Mouse (Mus musculus): ENCODE results near the gene Adck1. TPM values are rescaled to one million over a fixed set of nuclear protein-coding genes. Genes with fewer than 3 reads are reported as not detected.

The Adck1 gene
- polyA plus RNA-seq, 1 experiment from 2014 or later = 10.5 TPM

- H3K4me1 ChIP-seq (replicated peaks; ENCODE audit: control insufficient read depth, insufficient read depth) = no peaks in the 10 kb centered on the region
- peak; percentile 36; the same call in 1 of the 2 replicates for ATAC-seq (ENCODE audit: low FRiP score, low TSS enrichment)
- no peak for DNase-seq (ENCODE audit: low spot score)
- TF ChIP-seq EP300 (optimal IDR thresholded peaks at IDR 0.05) = no peak
- no peak overlapping the region for H3K9ac ChIP-seq (ENCODE audit: low read length)
- H3K4me2 ChIP-seq (replicated peaks; ENCODE audit: low read depth) = no peak overlapping the region
- H3K36me3 ChIP-seq (ENCODE audit: control insufficient read depth, insufficient read depth, low read length) = no peaks in the 10 kb centered on the region
- no peak overlapping the region for H3K4me3 ChIP-seq (ENCODE audit: low read depth, low read length)
- H3K27ac ChIP-seq (replicated peaks) = no peak overlapping the region; the same call in 1 of the 2 replicates
- no peaks in the 10 kb centered on the region for H3K27me3 ChIP-seq (ENCODE audit: control insufficient read depth, insufficient read depth, low read length)
- no peaks in the 10 kb centered on the region for H3K9me3 ChIP-seq (ENCODE audit: control insufficient read depth, low read length)
- 96% methylated on average over 4 of the region's 4 CpGs for WGBS
These were observed 47.6 kb downstream of the Adck1 start for GRCm38 (mm10) chr12:88407996-88408322.

DNA sequence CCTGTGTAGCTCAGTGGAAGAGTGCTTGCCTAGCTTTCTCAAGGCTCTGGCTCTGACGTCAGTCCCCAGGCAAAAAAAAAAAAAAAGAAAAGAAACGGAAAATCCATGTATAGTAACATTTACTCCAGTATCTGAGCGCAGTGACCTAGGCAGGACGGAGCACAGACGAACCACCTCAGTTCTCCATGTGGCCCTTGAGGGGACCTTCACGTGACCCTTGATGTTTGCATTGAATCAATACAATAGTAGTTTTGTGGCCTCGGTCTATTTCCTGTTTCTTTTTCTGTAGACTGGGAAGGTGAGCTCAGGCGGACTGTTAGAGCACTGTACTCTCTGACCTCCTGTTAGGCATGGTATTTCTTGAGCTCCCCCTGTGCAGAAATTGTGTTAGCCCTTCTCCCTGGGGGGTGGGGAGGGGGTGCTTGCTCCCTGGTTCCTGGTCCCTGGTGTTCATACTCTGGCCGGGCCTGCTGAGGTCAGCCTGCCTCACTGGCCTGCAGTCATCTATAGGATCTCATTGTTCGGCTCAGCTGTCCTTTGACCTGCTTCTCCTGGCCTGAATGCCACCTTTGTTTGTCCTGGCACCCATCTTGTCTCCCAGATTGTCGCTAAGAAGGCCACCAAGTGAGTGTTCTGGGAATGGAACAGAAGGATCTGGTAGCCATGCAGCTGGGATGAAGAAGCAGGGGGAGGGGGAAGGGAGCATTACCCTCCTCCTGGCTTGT is 48.1 kb downstream of the Adck1 start:
- WGBS = 52% methylated on average over 11 of the region's 11 CpGs

DNA sequence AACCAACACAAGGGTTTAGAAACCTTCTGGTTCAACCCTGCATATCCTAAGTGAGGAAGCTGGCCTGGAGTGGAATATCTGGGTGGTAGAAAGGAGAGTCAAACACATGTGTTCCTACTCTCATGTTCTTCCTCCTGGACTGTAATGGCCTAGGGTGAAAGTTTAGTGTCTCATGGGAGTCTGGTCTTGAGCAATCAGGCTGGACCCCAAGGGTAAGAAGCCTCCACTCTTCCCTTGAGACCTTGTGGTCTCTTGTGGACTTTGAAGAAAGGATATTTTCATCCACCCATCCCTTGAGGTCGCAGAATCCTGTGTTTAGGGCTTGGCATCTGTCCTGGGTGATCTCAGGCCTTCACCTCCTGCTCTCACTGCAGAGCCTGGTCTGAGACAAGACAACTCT is 52.9 kb downstream of the Adck1 start:
- ATAC-seq (ENCODE audit: low FRiP score, low TSS enrichment) (no peak), DNase-seq (ENCODE audit: low spot score) (no peak)
- no peaks in the 10 kb centered on the region for H3K36me3 ChIP-seq (ENCODE audit: control insufficient read depth, insufficient read depth, low read length)
- H3K4me3 ChIP-seq (ENCODE audit: low read depth, low read length) = no peak overlapping the region
- WGBS = 77% methylated on average over 1 of the region's 1 CpGs
- H3K4me2 ChIP-seq (replicated peaks; ENCODE audit: low read depth) = no peak overlapping the region
- H3K27me3 ChIP-seq (ENCODE audit: control insufficient read depth, insufficient read depth, low read length) = no peaks in the 10 kb centered on the region
- no peaks in the 10 kb centered on the region for H3K4me1 ChIP-seq (replicated peaks; ENCODE audit: control insufficient read depth, insufficient read depth)
- no peak for TF ChIP-seq CTCF (IDR thresholded peaks at IDR 0.05; ENCODE audit: low read depth)
- TF ChIP-seq EP300 (optimal IDR thresholded peaks at IDR 0.05) = no peak
- no peak overlapping the region for H3K9ac ChIP-seq (ENCODE audit: low read length)
- H3K27ac ChIP-seq (replicated peaks) = no peak overlapping the region
- no peaks in the 10 kb centered on the region for H3K9me3 ChIP-seq (ENCODE audit: control insufficient read depth, low read length)

More for the DNA sequence above, 48.1 kb downstream of the Adck1 start:
- no peak overlapping the region for H3K27ac ChIP-seq (replicated peaks)
- ATAC-seq (ENCODE audit: low FRiP score, low TSS enrichment) (peak; percentile 81), DNase-seq (ENCODE audit: low spot score) (peak; percentile 24)
- H3K9me3 ChIP-seq (ENCODE audit: control insufficient read depth, low read length) = no peaks in the 10 kb centered on the region
- H3K27me3 ChIP-seq (ENCODE audit: control insufficient read depth, insufficient read depth, low read length) = no peaks in the 10 kb centered on the region
- no peak overlapping the region for H3K4me3 ChIP-seq (ENCODE audit: low read depth, low read length)
- no peaks in the 10 kb centered on the region for H3K4me1 ChIP-seq (replicated peaks; ENCODE audit: control insufficient read depth, insufficient read depth)
- no peaks in the 10 kb centered on the region for H3K36me3 ChIP-seq (ENCODE audit: control insufficient read depth, insufficient read depth, low read length)
- H3K4me2 ChIP-seq (replicated peaks; ENCODE audit: low read depth) = no peak overlapping the region
- TF ChIP-seq EP300 (optimal IDR thresholded peaks at IDR 0.05) = no peak
- no peak for TF ChIP-seq CTCF (IDR thresholded peaks at IDR 0.05; ENCODE audit: low read depth)
- H3K9ac ChIP-seq (ENCODE audit: low read length) = no peak overlapping the region

DNA sequence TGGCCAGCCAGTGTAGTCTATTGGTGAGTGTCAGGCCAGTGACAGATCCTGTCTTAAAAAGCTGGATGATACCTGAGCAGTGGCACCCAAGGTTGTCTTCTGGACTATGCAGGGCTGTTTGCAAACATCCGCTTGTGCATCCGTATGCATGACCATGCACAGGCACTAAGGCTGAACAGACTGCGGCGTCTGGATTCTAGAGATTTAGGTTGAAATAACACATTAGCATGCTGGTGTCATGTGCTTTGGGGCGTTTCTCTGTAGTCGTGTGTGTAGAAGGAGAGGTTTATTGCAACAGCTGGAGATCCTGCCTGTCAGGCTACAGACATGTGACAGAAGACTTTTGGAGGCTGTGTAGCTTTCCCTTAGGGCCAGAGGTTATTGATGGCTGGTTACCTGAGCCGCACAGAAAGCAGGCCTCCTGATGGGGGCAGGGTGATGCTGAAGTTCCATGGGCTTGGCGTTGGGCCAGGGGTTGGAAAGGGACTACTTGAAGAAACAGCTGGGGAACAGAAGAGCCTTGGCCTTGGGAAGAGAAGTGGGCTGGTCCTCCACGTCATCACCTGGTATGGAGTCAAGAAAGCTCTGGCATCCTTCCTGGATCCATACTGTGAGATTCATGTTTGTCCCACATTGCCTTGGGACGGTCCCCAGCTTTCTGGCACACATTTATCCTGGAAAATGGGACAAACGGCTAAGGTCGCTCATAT is 59.7 kb downstream of the Adck1 start:
- Histone ChIP-seq H3K9ac (ENCODE audit: low read length) (no peak overlapping the region), H3K27ac (replicated peaks) (no peak overlapping the region), H3K4me2 (replicated peaks; ENCODE audit: low read depth) (no peak overlapping the region), H3K4me3 (ENCODE audit: low read depth, low read length) (no peak overlapping the region), H3K4me1 (replicated peaks; ENCODE audit: control insufficient read depth, insufficient read depth) (no peaks in the 10 kb centered on the region), H3K27me3 (ENCODE audit: control insufficient read depth, insufficient read depth, low read length) (no peaks in the 10 kb centered on the region), H3K36me3 (ENCODE audit: control insufficient read depth, insufficient read depth, low read length) (no peaks in the 10 kb centered on the region; the same call in 1 of the 2 replicates), H3K9me3 (ENCODE audit: control insufficient read depth, low read length) (no peaks in the 10 kb centered on the region)
- WGBS = 63% methylated on average over 12 of the region's 12 CpGs
- TF ChIP-seq EP300 (optimal IDR thresholded peaks at IDR 0.05) (no peak), CTCF (IDR thresholded peaks at IDR 0.05; ENCODE audit: low read depth) (no peak)
- ATAC-seq (ENCODE audit: low FRiP score, low TSS enrichment) (peak; percentile 26; the same call in 1 of the 2 replicates), DNase-seq (ENCODE audit: low spot score) (no peak)

GRCm38 (mm10) chr12:88426926-88427325 is 66.6 kb downstream of the Adck1 start:
- Histone ChIP-seq H3K27ac (replicated peaks) (no peak overlapping the region), H3K27me3 (ENCODE audit: control insufficient read depth, insufficient read depth, low read length) (no peaks in the 10 kb centered on the region), H3K9me3 (ENCODE audit: control insufficient read depth, low read length) (no peaks in the 10 kb centered on the region), H3K4me3 (ENCODE audit: low read depth, low read length) (no peak overlapping the region), H3K4me1 (replicated peaks; ENCODE audit: control insufficient read depth, insufficient read depth) (no peaks in the 10 kb centered on the region), H3K4me2 (replicated peaks; ENCODE audit: low read depth) (no peak overlapping the region), H3K9ac (ENCODE audit: low read length) (no peak overlapping the region), H3K36me3 (ENCODE audit: control insufficient read depth, insufficient read depth, low read length) (no peaks in the 10 kb centered on the region; the same call in 1 of the 2 replicates)
- no peak for ATAC-seq (ENCODE audit: low FRiP score, low TSS enrichment)
- DNase-seq (ENCODE audit: low spot score) = no peak
- WGBS = 90% methylated on average over 3 of the region's 3 CpGs
- TF ChIP-seq CTCF (IDR thresholded peaks at IDR 0.05; ENCODE audit: low read depth) = no peak
- no peak for TF ChIP-seq EP300 (optimal IDR thresholded peaks at IDR 0.05)

DNA sequence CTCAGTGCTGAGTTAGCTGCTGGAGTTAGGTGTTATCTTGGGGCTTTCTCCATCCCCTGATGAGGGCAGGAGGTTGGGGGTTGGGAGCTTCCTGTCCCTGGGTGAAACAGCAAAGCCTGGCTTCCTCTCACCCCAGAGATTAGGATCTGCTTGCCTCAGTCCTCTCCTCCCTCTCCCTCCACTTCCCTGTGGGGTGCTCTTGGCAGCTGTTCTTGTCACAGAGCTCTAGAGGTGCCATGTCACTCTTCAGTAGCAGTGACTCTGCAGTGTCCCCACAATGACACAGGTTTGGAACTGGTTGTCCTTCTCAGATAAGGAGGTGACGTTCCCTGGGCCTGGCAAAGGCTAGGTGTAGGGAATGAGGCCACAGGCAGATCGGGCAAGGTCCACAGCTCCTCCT is 68.4 kb downstream of the Adck1 start:
- no peak overlapping the region for H3K4me3 ChIP-seq (ENCODE audit: low read depth, low read length)
- DNase-seq (ENCODE audit: low spot score) = no peak

More for the DNA sequence above, 68.4 kb downstream of the Adck1 start:
- TF ChIP-seq EP300 (optimal IDR thresholded peaks at IDR 0.05) = no peak
- no peak for TF ChIP-seq CTCF (IDR thresholded peaks at IDR 0.05; ENCODE audit: low read depth)
- ATAC-seq (ENCODE audit: low FRiP score, low TSS enrichment) = no peak; the same call in 1 of the 2 replicates
- Histone ChIP-seq H3K27me3 (ENCODE audit: control insufficient read depth, insufficient read depth, low read length) (no peaks in the 10 kb centered on the region), H3K9ac (ENCODE audit: low read length) (no peak overlapping the region), H3K36me3 (ENCODE audit: control insufficient read depth, insufficient read depth, low read length) (no peaks in the 10 kb centered on the region), H3K4me2 (replicated peaks; ENCODE audit: low read depth) (no peak overlapping the region), H3K27ac (replicated peaks) (no peak overlapping the region), H3K9me3 (ENCODE audit: control insufficient read depth, low read length) (no peaks in the 10 kb centered on the region), H3K4me1 (replicated peaks; ENCODE audit: control insufficient read depth, insufficient read depth) (no peaks in the 10 kb centered on the region)
- WGBS = 83% methylated on average over 2 of the region's 2 CpGs

All from stomach, postnatal 0 days (tissue).